Mouse (Mus musculus) embryonic fibroblast, embryonic 13.5 days (primary cell): ENCODE measurements around the gene Leng1.

Experiments
- CTCF ChIP-seq: IDR thresholded peaks from 2 replicates; pipeline ENCODE4 v1.5.1; 2011; ENCODE audit warnings: mild to moderate bottlenecking, control low read depth, low read length, moderate library complexity, borderline replicate concordance; ENCODE audit not compliant: insufficient read depth
- POLR2A ChIP-seq: IDR thresholded peaks from 2 replicates; pipeline ENCODE4 v1.6.1; 2011; ENCODE audit warnings: low read depth, mild to moderate bottlenecking, control low read depth, low read length, moderate library complexity

- no peak for TF ChIP-seq CTCF
- no peak for TF ChIP-seq POLR2A
These were observed 54.6 kb downstream of the Leng1 start for GRCm38 (mm10) chr7:3611006-3611405.
